Mouse (Mus musculus) adrenal gland, adult 2 months (tissue): ENCODE results near the gene Polr1a. TPM values are rescaled to one million over a fixed set of nuclear protein-coding genes. Genes with fewer than 3 reads are reported as not detected.

ENCODE experiments used
- DNase-seq: peaks from one replicate; pipeline ENCODE4 v3.0.0; 2021
- polyA plus RNA-seq: library from polyadenylated mRNA; depleted of rRNA; stranded (reverse); fragments of >200 nt; gene quantifications from 2 replicates; pipeline ENCODE4 v1.2.3, GENCODE M21; 2012
- total RNA-seq, 2 experiments: library from RNA; stranded (reverse); gene quantifications; 2 replicates each; pipeline ENCODE4 v1.2.3; 2021

Gene Polr1a
- total and polyA plus RNA-seq, 3 experiments: 36.0 to 82.0 (median 58.7) TPM

- DNase-seq: peak; percentile 67
Observed at GRCm38 (mm10) chr6:71949721-71950120, 40.9 kb downstream of the Polr1a start.

- DNase-seq: peak; percentile 94
Observed at GRCm38 (mm10) chr6:71950592-71950991, 41.7 kb downstream of the Polr1a start.

GRCm38 (mm10) chr6:71951192-71951591, 42.3 kb downstream of the Polr1a start:
- DNase-seq: peak; percentile 33

- DNase-seq: no peak
Observed at GRCm38 (mm10) chr6:71962119-71962518, 53.3 kb downstream of the Polr1a start.

- no peak for DNase-seq
Observed at GRCm38 (mm10) chr6:71962706-71963105, 53.9 kb downstream of the Polr1a start.

GRCm38 (mm10) chr6:71963561-71963960, 54.7 kb downstream of the Polr1a start:
- no peak for DNase-seq

- DNase-seq: no peak
Observed at GRCm38 (mm10) chr6:71966683-71967303, 57.9 kb downstream of the Polr1a start.

GRCm38 (mm10) chr6:71967847-71968246, 59.0 kb downstream of the Polr1a start:
- no peak for DNase-seq

GRCm38 (mm10) chr6:71969459-71969858, 60.6 kb downstream of the Polr1a start:
- no peak for DNase-seq

- DNase-seq: no peak
Observed at GRCm38 (mm10) chr6:71970154-71970553, 61.3 kb downstream of the Polr1a start.

- DNase-seq: no peak
Observed at GRCm38 (mm10) chr6:71976592-71976991, 67.7 kb downstream of the Polr1a start.

GRCm38 (mm10) chr6:71980165-71980564, 71.3 kb downstream of the Polr1a start:
- no peak for DNase-seq

GRCm38 (mm10) chr6:71980587-71980986, 71.7 kb downstream of the Polr1a start:
- no peak for DNase-seq

- no peak for DNase-seq
Observed at GRCm38 (mm10) chr6:71981450-71981849, 72.6 kb downstream of the Polr1a start.

- no peak for DNase-seq
Observed at GRCm38 (mm10) chr6:71985984-71986383, 77.1 kb downstream of the Polr1a start.

GRCm38 (mm10) chr6:71987546-71988248, 78.8 kb downstream of the Polr1a start:
- no peak for DNase-seq

GRCm38 (mm10) chr6:71989647-71990351, 80.9 kb downstream of the Polr1a start:
- peak; percentile 39 for DNase-seq

GRCm38 (mm10) chr6:71990371-71990837, 81.6 kb downstream of the Polr1a start:
- DNase-seq: peak; percentile 88

- peak; percentile 83 for DNase-seq
Observed at GRCm38 (mm10) chr6:71991190-71991932, 82.5 kb downstream of the Polr1a start.

GRCm38 (mm10) chr6:71991933-71992325, 83.1 kb downstream of the Polr1a start:
- peak; percentile 68 for DNase-seq

GRCm38 (mm10) chr6:71994004-71994403, 85.2 kb downstream of the Polr1a start:
- DNase-seq: no peak

GRCm38 (mm10) chr6:71995081-71995480, 86.2 kb downstream of the Polr1a start:
- DNase-seq: peak; percentile 44
